Mouse (Mus musculus): ENCODE data around the gene Triobp.

The Triobp gene

GRCm38 (mm10) chr15:78926021-78926919, 21.3 kb upstream of the Triobp start, which contains the start of gene Lgals1:
Lgals1 (plus strand) TSS chr15:78926725.
- DNase-seq (ENCODE audit: low read depth) = peak; percentile 91

GRCm38 (mm10) chr15:78927021-78927787, 20.3 kb upstream of the Triobp start:
- no peak for DNase-seq (ENCODE audit: low read depth)

GRCm38 (mm10) chr15:78927788-78928457, 19.6 kb upstream of the Triobp start:
- DNase-seq (ENCODE audit: low read depth) = peak; percentile 93

DNA sequence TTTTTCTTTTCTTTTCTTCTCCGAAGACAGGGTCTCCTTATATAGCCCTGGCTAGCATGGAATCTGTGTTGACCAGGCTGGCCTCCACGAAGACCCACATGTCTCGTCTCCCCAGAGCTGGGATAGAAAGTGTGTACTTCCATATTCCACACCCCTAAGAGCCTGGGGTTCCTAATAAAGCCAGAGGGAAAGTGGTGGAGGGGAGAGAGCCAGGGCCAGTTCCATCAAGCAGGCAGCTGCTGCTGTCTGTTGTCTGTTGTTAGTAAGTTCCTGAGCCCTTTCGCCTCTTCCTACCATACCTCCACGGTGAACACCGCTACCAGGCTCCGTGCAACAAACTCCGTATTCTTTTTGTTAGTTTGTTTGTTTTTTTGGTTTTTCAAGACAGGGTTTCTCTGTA, 19.0 kb upstream of the Triobp start:
- no peak for DNase-seq (ENCODE audit: low read depth)

DNA sequence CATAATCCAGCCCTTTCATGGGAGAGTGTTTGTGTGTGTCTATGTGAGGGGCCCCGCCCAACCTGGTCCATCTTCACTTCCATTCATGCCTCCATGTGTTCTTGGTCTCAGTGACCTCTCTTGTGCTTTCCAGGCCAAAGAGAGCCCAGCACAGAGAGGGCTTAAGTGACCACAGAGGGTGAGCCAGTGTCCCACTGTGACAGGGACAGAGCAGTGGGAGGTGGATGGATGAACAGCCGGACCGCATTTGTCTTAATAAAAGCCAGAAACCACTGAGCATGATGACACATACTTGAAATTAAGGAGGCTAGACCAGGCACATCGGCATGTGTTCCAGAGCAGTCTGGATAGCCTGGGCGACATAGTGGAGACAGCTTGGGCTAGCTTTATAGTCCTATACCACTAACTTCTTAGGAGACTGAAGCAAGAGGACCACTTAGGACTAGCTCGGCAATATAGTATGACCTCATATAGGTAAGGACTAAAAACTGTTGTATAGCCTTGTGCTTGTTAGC, 17.3 kb upstream of the Triobp start:
- no peak for DNase-seq (ENCODE audit: low read depth)

GRCm38 (mm10) chr15:78930801-78931426, 16.6 kb upstream of the Triobp start:
- no peak for DNase-seq (ENCODE audit: low read depth)

- peak; percentile 93 for DNase-seq (ENCODE audit: low read depth)
Measured at GRCm38 (mm10) chr15:78931577-78931976, 15.9 kb upstream of the Triobp start.

DNA sequence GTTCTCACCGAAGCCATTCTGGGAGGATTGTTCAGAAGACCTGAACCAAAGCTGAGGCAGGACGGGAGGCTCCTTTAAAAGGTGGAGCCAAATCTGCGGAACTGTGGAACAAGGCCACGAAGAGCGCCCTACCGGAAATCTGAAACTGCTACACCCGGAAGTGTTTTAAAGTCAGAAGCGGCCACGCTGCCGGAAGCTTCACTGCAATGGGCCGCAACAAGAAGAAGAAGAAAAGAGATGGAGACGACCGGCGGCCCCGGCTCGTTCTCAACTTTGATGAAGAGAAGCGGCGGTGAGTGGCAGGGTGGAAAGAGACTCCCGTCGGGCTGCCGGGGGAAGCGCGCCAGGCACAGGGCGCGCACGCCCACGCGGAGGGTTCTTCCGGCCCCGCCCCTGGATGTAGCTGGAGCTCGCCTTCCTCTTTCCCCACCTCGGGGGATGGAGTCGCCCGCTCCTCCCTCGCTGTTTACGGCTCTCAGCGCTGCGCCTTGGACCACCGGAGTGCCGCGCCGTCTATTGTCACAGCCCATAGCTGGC, 12.7 kb upstream of the Triobp start, which contains the start of gene Nol12:
Nol12 (plus strand) TSS at position 150 of the 537 bp plus-strand sequence.
- DNase-seq (ENCODE audit: low read depth) = peak; percentile 96

DNA sequence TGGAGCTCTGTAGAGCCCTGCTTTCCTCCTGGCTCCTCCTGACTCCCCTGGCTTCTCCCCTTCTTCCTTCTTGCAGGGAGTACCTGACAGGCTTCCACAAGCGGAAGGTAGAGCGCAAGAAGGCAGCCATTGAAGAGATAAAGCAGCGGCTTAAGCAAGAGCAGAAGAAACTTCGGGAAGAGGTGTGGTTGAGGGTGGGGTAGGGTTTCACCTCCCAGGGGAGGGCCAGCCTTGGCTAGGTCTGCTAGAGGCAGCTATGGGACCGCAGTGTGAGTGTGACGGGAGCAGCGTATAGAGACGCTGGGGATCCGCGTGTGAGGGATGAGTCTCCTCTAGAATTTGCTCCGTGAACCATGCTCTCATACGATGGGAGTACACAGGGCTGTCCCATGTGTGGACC, 11.1 kb upstream of the Triobp start:
- no peak for DNase-seq (ENCODE audit: low read depth)

GRCm38 (mm10) chr15:78937311-78937710, 10.2 kb upstream of the Triobp start:
- no peak for DNase-seq (ENCODE audit: low read depth)

DNA sequence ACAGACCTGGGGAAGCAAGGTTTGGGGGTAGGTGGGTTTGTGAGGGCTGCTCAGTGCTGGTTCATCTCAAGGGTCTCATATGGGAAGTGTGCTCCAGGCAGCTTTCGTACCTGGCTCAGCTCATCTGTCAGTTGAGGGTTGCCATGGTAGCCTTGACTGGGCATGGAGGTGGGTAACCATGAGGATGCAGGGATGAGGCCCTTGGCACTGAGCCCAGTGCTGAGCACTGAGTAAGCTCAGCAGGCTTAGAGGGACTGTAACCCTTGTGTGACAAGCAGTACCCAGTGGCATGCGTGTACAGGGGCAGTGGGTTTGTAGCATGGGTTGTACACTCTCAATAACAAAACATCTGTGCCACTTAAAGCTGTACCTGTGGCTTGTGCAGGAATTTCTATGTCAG, 9.6 kb upstream of the Triobp start:
- DNase-seq (ENCODE audit: low read depth) = no peak

GRCm38 (mm10) chr15:78940325-78940724, 7.2 kb upstream of the Triobp start:
- no peak for DNase-seq (ENCODE audit: low read depth)

DNA sequence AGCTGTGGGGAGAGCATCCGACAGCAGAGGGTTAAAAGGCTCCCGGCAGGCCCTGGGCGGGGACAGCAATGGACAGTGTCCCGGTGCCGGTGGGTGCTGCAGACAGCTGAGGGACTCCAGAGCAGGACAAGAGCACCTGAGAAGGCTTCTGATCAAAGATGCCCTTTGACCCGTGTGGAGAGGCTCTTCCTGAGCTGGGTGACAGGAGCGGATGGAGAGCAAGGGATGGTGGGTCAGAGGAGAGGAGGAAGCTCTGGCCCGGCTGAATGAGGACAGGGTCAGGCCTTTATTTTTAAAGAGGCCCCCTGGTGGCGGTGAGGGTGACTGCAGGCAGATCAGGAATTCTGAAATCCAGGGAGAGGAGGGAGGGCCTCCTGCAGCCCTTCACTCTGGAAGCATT, 4.9 kb upstream of the Triobp start:
- DNase-seq (ENCODE audit: low read depth) = peak; percentile 76

- no peak for DNase-seq (ENCODE audit: low read depth)
Measured at GRCm38 (mm10) chr15:78946232-78946631, 1.3 kb upstream of the Triobp start.

GRCm38 (mm10) chr15:78948152-78948725, 715 bp downstream of the Triobp start:
- no peak for DNase-seq (ENCODE audit: low read depth)

DNA sequence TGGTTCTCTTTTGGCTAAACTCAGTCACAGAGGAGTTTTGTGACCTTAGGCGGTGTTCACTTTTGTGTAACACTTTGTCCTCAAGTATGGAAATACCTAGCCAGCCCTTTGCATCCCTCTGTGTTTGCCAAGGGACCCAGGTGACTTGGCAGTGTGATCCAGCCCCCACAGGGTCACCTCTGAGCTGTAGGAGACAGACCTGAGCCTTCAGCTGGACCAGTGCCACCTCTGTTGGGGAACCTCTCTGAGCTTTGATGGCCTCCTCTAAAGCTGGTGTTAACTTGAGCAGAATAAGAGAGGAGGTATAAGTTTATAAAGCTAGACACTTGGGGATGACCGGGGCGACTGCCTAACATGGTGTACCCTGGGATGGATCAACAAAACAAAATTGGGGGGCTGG, 1.4 kb downstream of the Triobp start:
- DNase-seq (ENCODE audit: low read depth) = no peak

GRCm38 (mm10) chr15:78955663-78956062, 8.1 kb downstream of the Triobp start:
- DNase-seq (ENCODE audit: low read depth) = no peak

- peak; percentile 70 for DNase-seq (ENCODE audit: low read depth)
Measured at GRCm38 (mm10) chr15:78956351-78956750, 8.8 kb downstream of the Triobp start.

GRCm38 (mm10) chr15:78957021-78957420, 9.5 kb downstream of the Triobp start:
- DNase-seq (ENCODE audit: low read depth) = no peak

- no peak for DNase-seq (ENCODE audit: low read depth)
Measured at GRCm38 (mm10) chr15:78959537-78959936, 12.0 kb downstream of the Triobp start.

GRCm38 (mm10) chr15:78960088-78960487, 12.6 kb downstream of the Triobp start:
- no peak for DNase-seq (ENCODE audit: low read depth)
